Mouse (Mus musculus): ENCODE results near the gene Zfand3.

DNA sequence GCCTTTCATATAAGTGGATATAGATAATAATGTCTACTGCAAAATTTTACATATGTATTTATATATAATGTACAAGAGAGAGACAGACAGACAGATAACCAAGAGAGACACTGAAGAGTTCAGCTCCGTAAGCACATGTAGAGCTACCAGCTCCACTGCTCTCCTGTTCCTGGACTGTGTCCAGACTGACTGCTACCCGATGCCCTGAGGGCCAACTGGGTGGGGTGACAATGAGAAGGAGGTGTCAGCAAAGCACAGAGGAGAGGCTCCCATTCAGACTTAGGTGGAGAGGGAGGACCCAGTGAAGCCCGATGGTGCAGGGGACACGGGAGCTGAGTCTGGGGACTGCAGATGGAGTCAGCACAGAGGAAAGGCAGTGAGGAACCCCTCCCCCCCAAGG lies 25.5 kb upstream of the Zfand3 start:
- no peak for TF ChIP-seq CTCF (conservative IDR thresholded peaks at IDR 0.05 in 1 of 2, IDR thresholded peaks at IDR 0.05 in 1 of 2; ENCODE audit: low read depth in 2 of 2, low read length in 2 of 2)
- TF ChIP-seq ZKSCAN1 (IDR thresholded peaks at IDR 0.05; ENCODE audit: borderline replicate concordance, low read depth, low read length): no peak
- TF ChIP-seq EP300 (IDR thresholded peaks at IDR 0.05; ENCODE audit: low read length): no peak
- TF ChIP-seq TCF12 (IDR thresholded peaks at IDR 0.05; ENCODE audit: low read depth, low read length): no peak
- TF ChIP-seq POLR2A (IDR thresholded peaks at IDR 0.05; ENCODE audit: low read depth, low read length): no peak
- no peak for TF ChIP-seq BHLHE40 (IDR thresholded peaks at IDR 0.05; ENCODE audit: low read depth, low read length)
- no peak for TF ChIP-seq ZC3H11A (IDR thresholded peaks at IDR 0.05; ENCODE audit: low read depth, low read length)
- no peak for TF ChIP-seq MAZ (IDR thresholded peaks at IDR 0.05; ENCODE audit: low read depth, low read length)
- no peak for TF ChIP-seq ELF1 (IDR thresholded peaks at IDR 0.05; ENCODE audit: low read depth, low read length)
- no peak for TF ChIP-seq RAD21 (IDR thresholded peaks at IDR 0.05; ENCODE audit: low read depth, low read length)
- no peak for TF ChIP-seq USF2 (conservative IDR thresholded peaks at IDR 0.05; ENCODE audit: low read depth, low read length)
- no peak for TF ChIP-seq HCFC1 (IDR thresholded peaks at IDR 0.05; ENCODE audit: low read depth, low read length)
- TF ChIP-seq USF1 (IDR thresholded peaks at IDR 0.05; ENCODE audit: low read depth, low read length): no peak
- no peak for TF ChIP-seq MXI1 (IDR thresholded peaks at IDR 0.05; ENCODE audit: low read depth, low read length)
